Mouse (Mus musculus): ENCODE measurements around the gene Tnp1.

Gene Tnp1

DNA sequence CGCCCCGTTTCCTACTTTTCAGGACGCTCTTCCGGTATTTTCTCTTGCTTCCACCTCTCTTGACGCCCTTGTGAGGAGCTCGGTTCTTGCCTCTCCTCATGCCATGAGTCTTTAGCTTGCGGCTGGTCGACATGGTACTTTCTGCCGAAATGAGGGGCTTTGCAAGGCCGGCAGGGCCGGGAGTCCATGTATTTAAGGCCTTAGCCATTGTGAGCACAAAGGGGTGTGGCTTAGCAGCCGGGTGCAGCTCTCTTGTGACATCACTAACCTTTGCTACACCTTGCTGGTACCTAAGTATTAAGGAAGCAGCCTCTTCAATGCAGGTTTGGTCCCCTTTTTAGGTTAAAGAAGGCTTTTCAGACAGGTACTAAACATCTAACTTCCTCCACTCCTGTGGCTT lies at the start of gene Tnp1:
TSS of gene Tnp1 (minus strand) at position 179 of the 400 bp plus-strand sequence.
- CTCF ChIA-PET, result no interaction called here
- POLR2A ChIA-PET, result no interaction called here

DNA sequence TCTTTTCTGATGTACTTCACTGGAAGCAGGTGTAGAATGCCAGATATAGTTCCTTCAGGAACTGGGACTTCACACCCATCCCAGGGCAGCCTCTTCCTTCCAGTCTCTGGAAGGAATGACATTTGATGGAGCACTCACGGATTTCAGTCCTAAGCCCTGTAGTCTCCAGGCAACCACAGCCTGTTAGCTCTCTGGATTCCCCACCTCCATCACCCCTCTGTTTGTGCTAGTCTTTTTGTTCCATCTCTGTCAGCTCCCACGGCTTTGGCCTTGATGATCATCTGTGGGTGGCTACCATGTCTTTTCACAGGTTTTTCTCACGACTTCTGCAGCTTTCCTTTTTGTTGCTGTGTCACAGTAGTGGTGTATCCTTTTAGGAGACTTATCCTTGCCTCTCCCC lies 48.6 kb upstream of the Tnp1 start:
- CTCF ChIA-PET, result interaction anchor here in 2 of 4 experiments (0.6 kb wide), 2 partner anchors 198 to 1665 kb away, joined by 3 read pairs; no protein-coding TSS in a partner anchor
- POLR2A ChIA-PET, result interaction anchor here in 1 of 4 experiments (0.5 kb wide), 1 partner anchor 19 kb away, joined by 3 read pairs; no protein-coding TSS in a partner anchor

DNA sequence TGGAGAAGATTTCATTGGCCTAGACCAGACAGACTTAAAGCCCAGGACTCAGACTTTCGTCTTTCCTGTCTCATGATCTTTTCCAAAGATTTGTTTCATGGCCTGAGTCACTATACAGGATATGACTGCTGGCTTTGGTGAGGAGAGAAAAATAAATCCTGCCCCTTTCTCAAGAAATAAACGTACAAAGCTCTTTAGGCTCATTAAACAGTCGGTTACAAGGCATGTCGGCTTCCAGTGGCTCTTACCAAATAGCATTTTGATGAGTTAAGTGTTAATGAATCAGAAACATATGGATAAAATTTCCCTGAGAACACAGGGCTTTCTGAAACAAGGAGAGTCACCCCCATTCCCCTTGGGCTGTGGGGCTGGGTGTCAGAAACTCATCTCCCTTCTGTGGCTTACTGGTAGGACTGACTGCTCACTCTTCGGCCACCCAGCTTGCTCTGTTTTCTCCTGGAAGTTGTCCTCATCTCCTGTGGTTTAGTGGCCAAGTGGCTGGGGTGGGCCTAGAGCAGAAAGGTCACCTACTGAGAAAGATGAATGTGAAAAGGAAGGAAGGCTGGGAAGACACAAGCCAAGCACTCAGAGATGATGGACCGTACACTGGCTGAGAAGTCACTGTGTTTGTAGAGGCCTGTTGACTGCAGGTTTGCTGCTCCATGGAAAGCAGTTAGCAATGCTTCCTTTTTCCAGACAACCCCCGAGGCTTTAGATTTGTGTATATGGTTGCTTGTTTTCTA lies 46.0 kb upstream of the Tnp1 start:
- ChIA-PET POLR2A (interaction anchor here in 1 of 4 experiments (0.7 kb wide), 1 partner anchor 267 kb away, joined by 5 read pairs; no protein-coding TSS in a partner anchor), CTCF (interaction anchor here in 1 of 4 experiments (0.6 kb wide), 1 partner anchor 31 kb away, joined by 8 read pairs; no protein-coding TSS in a partner anchor)

- POLR2A ChIA-PET, result interaction anchor here in 1 of 4 experiments (1.2 kb wide), 1 partner anchor 11 kb away, joined by 3 read pairs; no protein-coding TSS in a partner anchor
- CTCF ChIA-PET, result no interaction called here
Observed at GRCm38 (mm10) chr1:73060271-73060670, 44.6 kb upstream of the Tnp1 start.

GRCm38 (mm10) chr1:73056266-73057001 lies 40.7 kb upstream of the Tnp1 start:
- ChIA-PET POLR2A (no interaction called here), CTCF (interaction anchor here in 1 of 4 experiments (0.6 kb wide), 1 partner anchor 32 kb away, joined by 4 read pairs; no protein-coding TSS in a partner anchor)

DNA sequence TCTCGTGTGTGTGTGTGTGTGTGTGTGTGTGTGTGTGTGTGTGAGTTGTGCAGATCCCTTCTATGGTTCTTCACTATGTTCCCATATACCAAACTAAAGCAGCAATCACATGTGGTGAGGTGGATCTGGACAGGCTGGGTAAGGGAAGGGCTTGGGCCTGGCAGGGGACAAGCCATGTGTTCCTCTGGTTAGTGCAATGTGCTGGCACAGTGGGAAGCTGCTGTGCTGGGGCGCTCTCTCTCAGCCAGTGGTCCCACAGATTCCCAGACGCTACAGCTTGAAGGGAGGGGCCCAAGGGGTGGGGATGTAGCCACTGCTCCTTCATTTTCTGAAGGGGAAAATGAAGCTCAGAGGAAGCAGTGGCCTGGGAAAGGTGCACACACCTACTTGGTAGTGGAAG lies 40.1 kb upstream of the Tnp1 start:
- ChIA-PET CTCF (interaction anchor here in 1 of 4 experiments (0.7 kb wide), 1 partner anchor 1588 kb away, joined by 5 read pairs; no protein-coding TSS in a partner anchor), POLR2A (interaction anchor here in 1 of 4 experiments (0.5 kb wide), 1 partner anchor 1012 kb away, joined by 3 read pairs; no protein-coding TSS in a partner anchor)

DNA sequence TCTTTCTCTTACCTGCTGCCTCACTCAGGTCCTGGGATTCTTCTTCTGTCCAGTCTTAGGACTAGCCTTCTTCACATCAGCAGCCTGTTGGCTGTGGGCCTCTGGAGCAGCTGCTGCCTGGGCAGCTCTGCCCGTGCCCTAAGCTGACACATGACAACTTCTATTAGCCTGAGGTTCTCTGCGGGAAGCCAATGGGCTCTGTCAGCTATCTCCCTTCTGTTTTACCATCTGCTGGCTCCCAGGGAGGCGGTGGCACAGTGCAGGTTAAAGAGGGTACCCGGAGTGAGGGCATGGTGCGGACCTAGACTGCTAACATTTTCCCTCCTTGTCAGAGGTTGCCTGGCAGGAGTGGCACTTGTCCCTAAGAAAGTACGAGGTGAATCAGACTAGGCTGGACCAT lies 39.5 kb upstream of the Tnp1 start:
- CTCF ChIA-PET, result interaction anchor here in 1 of 4 experiments (0.7 kb wide), 1 partner anchor 1589 kb away, joined by 5 read pairs; no protein-coding TSS in a partner anchor
- POLR2A ChIA-PET, result no interaction called here

GRCm38 (mm10) chr1:73053545-73054326 lies 38.0 kb upstream of the Tnp1 start:
- ChIA-PET POLR2A (no interaction called here), CTCF (interaction anchor here in 2 of 4 experiments (0.6 to 1.4 kb wide), 3 partner anchors 128 to 176 kb away, joined by 3 to 5 read pairs (median 3); no protein-coding TSS in a partner anchor)

DNA sequence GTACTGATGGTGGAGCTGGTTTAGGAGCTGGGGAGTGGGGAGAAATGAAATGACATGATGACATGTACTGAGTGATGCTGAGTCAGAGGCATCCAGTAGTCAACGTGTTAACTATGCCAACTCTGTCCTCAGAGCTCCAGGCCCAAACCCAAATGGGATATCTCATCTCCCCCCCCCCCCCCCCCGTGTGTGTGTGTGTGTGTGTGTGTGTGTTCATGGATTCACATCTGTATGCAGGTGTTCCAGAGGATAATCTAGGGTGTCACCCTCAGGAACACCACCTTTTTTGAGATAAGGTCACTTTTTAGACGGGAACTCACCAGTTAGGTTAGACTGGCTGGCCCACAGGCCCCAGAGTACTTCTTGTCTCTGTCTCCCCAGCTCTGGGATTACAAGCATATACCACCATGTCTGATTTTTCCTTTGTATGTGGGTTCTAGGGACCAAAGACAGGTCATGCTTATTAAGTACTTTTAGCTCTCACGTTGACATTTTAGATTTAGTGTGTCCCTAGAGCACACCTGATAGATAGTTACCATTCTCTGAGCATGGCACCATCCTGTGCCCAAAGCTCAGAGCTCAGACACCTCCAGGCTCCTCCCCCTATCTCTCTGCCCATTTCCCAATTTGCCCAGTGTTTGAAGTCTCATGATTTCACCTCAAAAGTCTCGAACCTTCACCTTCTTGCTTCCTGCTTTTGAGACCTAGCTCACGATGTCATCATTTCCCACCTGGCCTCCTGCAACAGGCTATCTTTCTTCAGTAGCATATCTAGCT lies 31.4 kb upstream of the Tnp1 start:
- CTCF ChIA-PET, result no interaction called here

DNA sequence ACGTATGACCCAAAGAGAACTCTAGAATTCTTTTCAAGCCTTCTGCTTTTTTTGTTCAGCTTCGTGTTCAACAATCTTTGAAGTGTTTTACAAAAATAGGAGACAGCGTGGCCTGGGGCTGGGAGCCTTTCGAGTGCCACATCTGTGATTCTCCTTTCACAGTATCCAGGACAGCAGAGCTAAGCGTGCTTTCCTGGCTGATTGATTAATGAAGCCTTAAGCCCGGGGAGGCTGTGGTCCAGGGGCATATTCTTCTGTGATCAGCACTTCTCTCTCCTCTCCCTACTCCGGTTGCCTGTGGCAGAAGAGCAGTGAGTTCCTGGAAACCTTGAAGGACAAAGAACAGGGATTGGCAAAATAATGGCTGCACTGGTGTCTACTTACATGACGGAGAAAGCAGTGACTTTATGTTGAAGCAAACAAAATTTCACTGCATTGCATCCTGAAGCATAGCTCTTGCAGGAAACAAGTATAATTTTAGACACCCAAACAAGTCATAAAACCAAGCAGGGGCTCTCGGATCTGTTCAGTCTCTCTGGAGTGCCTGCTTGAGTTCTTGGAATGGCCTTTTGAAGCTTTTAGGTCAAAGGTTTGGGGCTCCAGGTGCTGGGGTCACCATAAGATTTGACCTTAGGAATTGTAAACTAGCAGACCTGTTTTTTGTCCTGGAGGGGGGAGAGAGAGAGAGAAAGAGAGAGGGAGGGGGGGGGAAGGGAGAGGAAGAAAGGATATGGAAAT lies 30.4 kb upstream of the Tnp1 start:
- POLR2A ChIA-PET, result interaction anchor here in 3 of 4 experiments (0.7 to 0.8 kb wide), 3 partner anchors 18 to 756 kb away, joined by 3 to 11 read pairs (median 3); no protein-coding TSS in a partner anchor

More for the DNA sequence above, 31.4 kb upstream of the Tnp1 start:
- POLR2A ChIA-PET, result interaction anchor here in 1 of 4 experiments (0.8 kb wide), 1 partner anchor 755 kb away, joined by 11 read pairs; no protein-coding TSS in a partner anchor

GRCm38 (mm10) chr1:73043671-73044070 lies 28.0 kb upstream of the Tnp1 start:
- CTCF ChIA-PET, result no interaction called here
- POLR2A ChIA-PET, result interaction anchor here in 1 of 4 experiments (0.7 to 1.2 kb wide), 3 partner anchors 15 to 83 kb away, joined by 3 read pairs; no protein-coding TSS in a partner anchor

More for the DNA sequence above, 30.4 kb upstream of the Tnp1 start:
- CTCF ChIA-PET, result no interaction called here

DNA sequence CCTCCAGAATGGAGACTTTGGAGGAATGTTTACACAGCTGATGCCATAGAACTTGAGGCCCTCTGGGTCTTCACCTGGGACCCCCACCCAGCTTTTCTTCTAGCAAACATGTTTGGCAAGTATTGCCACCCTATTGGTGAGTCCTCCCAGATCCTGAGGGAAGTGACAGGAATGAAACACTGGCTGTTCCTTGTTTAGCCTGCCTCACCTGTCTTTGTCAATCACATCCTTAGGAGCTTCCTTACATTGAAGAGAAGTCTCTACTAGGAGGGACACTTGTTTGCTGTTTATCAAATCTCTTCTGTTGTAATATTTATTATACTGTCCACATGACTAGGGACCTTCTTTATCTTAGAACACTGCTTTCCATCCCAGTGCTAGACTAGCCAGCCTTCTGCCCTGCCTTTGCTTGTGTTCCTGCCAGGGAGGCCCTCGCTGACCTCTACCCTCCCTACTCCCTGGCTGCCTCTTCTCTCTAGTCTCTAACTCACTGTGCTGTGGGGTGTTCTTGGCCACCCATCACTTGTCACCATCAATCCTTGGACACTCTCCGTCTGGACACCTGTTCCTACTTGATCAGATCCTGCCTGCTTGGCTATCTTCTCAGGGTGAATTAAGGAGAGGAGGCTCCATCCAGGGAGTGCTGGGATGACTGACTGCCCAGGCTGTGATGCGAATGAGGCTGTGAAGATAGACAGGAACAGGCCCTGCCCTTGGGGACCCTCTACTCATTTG lies 25.1 kb upstream of the Tnp1 start:
- CTCF ChIA-PET, result interaction anchor here in 1 of 4 experiments (0.7 kb wide), 1 partner anchor 28 kb away, joined by 15 read pairs; no protein-coding TSS in a partner anchor

DNA sequence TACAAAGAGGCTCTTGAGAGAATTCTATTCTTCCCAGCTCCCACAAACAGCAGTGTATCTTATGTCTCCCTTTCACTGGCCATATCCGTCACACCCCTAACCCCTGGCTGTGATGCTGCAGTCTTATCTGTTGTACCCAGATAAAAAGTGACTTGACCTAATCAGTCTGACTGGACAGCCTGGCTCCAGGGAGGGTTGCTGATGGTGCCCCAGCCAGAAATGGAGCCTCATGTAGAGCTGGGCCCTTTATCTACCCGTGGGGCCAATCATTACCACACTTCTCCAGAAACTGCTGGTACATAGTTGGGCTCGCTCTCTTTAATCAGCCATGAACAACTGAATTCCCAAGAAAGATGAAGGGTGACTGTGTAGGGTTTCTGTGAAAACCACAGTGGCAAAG lies 22.8 kb upstream of the Tnp1 start:
- POLR2A ChIA-PET, result interaction anchor here in 1 of 4 experiments (0.7 kb wide), 1 partner anchor 166 kb away, joined by 3 read pairs; no protein-coding TSS in a partner anchor
- CTCF ChIA-PET, result no interaction called here

More for the DNA sequence above, 25.1 kb upstream of the Tnp1 start:
- POLR2A ChIA-PET, result no interaction called here

DNA sequence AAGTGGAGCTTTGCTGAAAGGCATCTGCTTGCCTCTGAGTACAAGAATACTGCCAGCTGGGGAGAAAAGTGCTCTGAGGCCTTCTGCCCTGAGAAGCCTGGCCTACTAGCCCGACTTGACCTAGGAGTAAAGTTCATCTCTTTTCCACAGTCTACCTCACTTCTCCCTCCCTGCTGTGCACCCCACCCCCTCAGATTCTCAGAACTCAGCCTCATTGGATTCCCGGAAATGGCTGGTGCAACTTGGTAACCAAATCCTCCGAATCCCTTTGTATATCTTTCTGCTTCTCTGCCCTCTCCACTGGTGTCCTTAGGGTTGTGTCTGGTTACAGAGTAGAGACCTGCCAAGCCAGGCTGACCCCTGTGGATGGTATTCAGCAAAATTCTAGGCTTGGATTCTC lies 20.8 kb upstream of the Tnp1 start:
- POLR2A ChIA-PET, result interaction anchor here in 1 of 4 experiments (0.6 kb wide), 1 partner anchor 77 kb away, joined by 3 read pairs; no protein-coding TSS in a partner anchor
- CTCF ChIA-PET, result no interaction called here

DNA sequence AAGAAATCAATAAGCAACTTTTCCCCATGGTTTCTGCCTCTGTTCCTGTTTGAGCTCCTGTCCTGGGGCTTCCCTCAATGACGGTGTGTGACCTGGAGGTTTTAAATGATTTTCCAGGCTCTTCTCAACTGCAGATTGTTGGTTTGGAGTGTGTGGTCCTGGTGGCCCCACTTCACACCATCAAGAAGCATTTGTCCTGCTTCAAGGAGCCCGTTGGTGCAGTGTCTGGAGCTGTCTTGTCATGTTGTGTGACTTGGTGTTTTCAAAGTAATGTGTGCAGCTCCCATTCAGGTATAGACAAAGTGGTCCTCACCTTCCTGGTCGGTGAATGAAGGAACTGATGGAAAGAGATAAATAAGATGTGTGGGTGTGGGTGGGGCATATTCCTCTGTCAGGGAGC lies 20.0 kb upstream of the Tnp1 start:
- CTCF ChIA-PET, result no interaction called here
- POLR2A ChIA-PET, result no interaction called here

GRCm38 (mm10) chr1:73032491-73032890 lies 16.8 kb upstream of the Tnp1 start:
- POLR2A ChIA-PET, result no interaction called here

GRCm38 (mm10) chr1:73028741-73029140 lies 13.0 kb upstream of the Tnp1 start:
- ChIA-PET CTCF (no interaction called here), POLR2A (interaction anchor here in 1 of 4 experiments (0.6 kb wide), 1 partner anchor 47 kb away, joined by 3 read pairs; no protein-coding TSS in a partner anchor)

More at GRCm38 (mm10) chr1:73032491-73032890, 16.8 kb upstream of the Tnp1 start:
- CTCF ChIA-PET, result no interaction called here
